Mouse (Mus musculus) lung, postnatal 14 days (tissue): ENCODE measurements at regions not wholly inside any gene's neighbourhood (a gene's known extent, or its start where the extent isn't known, plus 50 kb on each side); places are given as distances from the start of the nearest gene placed in this dataset.

ENCODE experiments used
- DNase-seq: peaks from one replicate; pipeline ENCODE4 v3.0.0; 2021

GRCm38 (mm10) chr12:109272101-109272500, 180.5 kb upstream of the Dlk1 start:
- DNase-seq: no peak

GRCm38 (mm10) chr12:109314850-109315249, 137.8 kb upstream of the Dlk1 start:
- DNase-seq: no peak

GRCm38 (mm10) chr12:109325986-109326385, 126.6 kb upstream of the Dlk1 start:
- DNase-seq: no peak

GRCm38 (mm10) chr12:109371327-109371726, 81.3 kb upstream of the Dlk1 start:
- no peak for DNase-seq

- no peak for DNase-seq
These were observed 66.8 kb upstream of the Dlk1 start for GRCm38 (mm10) chr12:109385794-109386193.

GRCm38 (mm10) chr12:109388791-109389190, 63.8 kb upstream of the Dlk1 start:
- DNase-seq: no peak

- no peak for DNase-seq
These were observed 62.2 kb upstream of the Dlk1 start for GRCm38 (mm10) chr12:109390388-109390920.

- DNase-seq: no peak
These were observed 61.6 kb upstream of the Dlk1 start for GRCm38 (mm10) chr12:109390978-109391377.

GRCm38 (mm10) chr12:109393326-109393725, 59.3 kb upstream of the Dlk1 start:
- no peak for DNase-seq

- peak; percentile 81 for DNase-seq
These were observed 58.8 kb upstream of the Dlk1 start for GRCm38 (mm10) chr12:109393795-109394194.

- no peak for DNase-seq
These were observed 58.2 kb upstream of the Dlk1 start for GRCm38 (mm10) chr12:109394396-109394795.

GRCm38 (mm10) chr12:109396614-109397013, 56.0 kb upstream of the Dlk1 start:
- DNase-seq: no peak

GRCm38 (mm10) chr12:109397175-109398058, 55.2 kb upstream of the Dlk1 start:
- no peak for DNase-seq

- no peak for DNase-seq
These were observed 54.1 kb upstream of the Dlk1 start for GRCm38 (mm10) chr12:109398473-109398872.

GRCm38 (mm10) chr12:109398951-109399350, 53.7 kb upstream of the Dlk1 start:
- no peak for DNase-seq

GRCm38 (mm10) chr12:109399591-109399990, 53.0 kb upstream of the Dlk1 start:
- DNase-seq: peak; percentile 62

GRCm38 (mm10) chr12:109400041-109400440, 52.6 kb upstream of the Dlk1 start:
- no peak for DNase-seq

- DNase-seq: peak; percentile 34
These were observed 51.6 kb upstream of the Dlk1 start for GRCm38 (mm10) chr12:109400936-109401586.

GRCm38 (mm10) chr12:109401696-109402095, 50.9 kb upstream of the Dlk1 start:
- no peak for DNase-seq

GRCm38 (mm10) chr12:109402226-109402625, 50.4 kb upstream of the Dlk1 start:
- DNase-seq: no peak
